Mouse (Mus musculus) liver, embryonic 14.5 days (tissue): ENCODE measurements around the gene N4bp1.

ENCODE experiments used
- CTCF ChIP-seq: IDR thresholded peaks from 2 replicates; pipeline ENCODE4 v1.5.1; 2016; ENCODE audit warnings: antibody characterized with exemption, low read depth, control low read depth
- EP300 ChIP-seq: IDR thresholded peaks from 2 replicates; pipeline ENCODE4 v1.6.1; 2016; ENCODE audit warnings: antibody characterized with exemption, low read depth

GRCm38 (mm10) chr8:86845875-86846274, 39.2 kb downstream of the N4bp1 start:
- TF ChIP-seq CTCF (no peak), EP300 (no peak)
